Mouse (Mus musculus) midbrain, postnatal 0 days (tissue): ENCODE results near the gene Slc3a2. TPM values are rescaled to one million over a fixed set of nuclear protein-coding genes. Genes with fewer than 3 reads are reported as not detected.

Source experiments
- ATAC-seq: fragments of 200-750 bp; cut with Nextera tagmentation; 2 replicates; pipeline ENCODE4 v1.8.0; 2017; ENCODE audit warnings: moderate number of reproducible peaks, mild to moderate bottlenecking, moderate TSS enrichment, moderate library complexity; ENCODE audit not compliant: low FRiP score
- DNase-seq: peaks from one replicate; pipeline ENCODE4 v3.0.0-alpha.2; 2015; ENCODE audit warnings: low spot score
- H3K27ac ChIP-seq: fragments of 300-500 bp; sonication (generic); 2 replicates; pipeline ENCODE4 v1.5.1; 2014; ENCODE audit warnings: low read depth, mild to moderate bottlenecking, low read length, mixed read lengths
- H3K27me3 ChIP-seq: fragments of 300-500 bp; sonication (generic); 2 replicates; pipeline ENCODE4 v1.6.1; 2014; ENCODE audit warnings: low read length, control low read depth, mixed read lengths; ENCODE audit not compliant: insufficient read depth
- H3K36me3 ChIP-seq: fragments of 300-500 bp; sonication (generic); 2 replicates; pipeline ENCODE4 v1.6.1; 2014; ENCODE audit warnings: low read length, control low read depth, mixed read lengths; ENCODE audit not compliant: insufficient read depth
- H3K4me1 ChIP-seq: fragments of 300-500 bp; sonication (generic); 2 replicates; pipeline ENCODE4 v1.6.1; 2014; ENCODE audit warnings: mild to moderate bottlenecking, control low read depth, antibody characterized with exemption, low read length, mixed read lengths; ENCODE audit not compliant: insufficient read depth
- H3K4me2 ChIP-seq: fragments of 300-500 bp; sonication (generic); 2 replicates; pipeline ENCODE4 v1.6.1; 2014; ENCODE audit warnings: low read depth, mild to moderate bottlenecking, low read length, mixed read lengths; ENCODE audit not compliant: poor library complexity, severe bottlenecking
- H3K4me3 ChIP-seq: fragments of 300-500 bp; sonication (generic); 2 replicates; pipeline ENCODE4 v1.5.1; 2014; ENCODE audit warnings: low read depth, mild to moderate bottlenecking, low read length, moderate library complexity
- H3K9ac ChIP-seq: fragments of 300-500 bp; sonication (generic); replicated peaks from 2 replicates; pipeline ENCODE4 v1.6.1; 2014; ENCODE audit warnings: mild to moderate bottlenecking, low read length, moderate library complexity, mixed read lengths; ENCODE audit not compliant: poor library complexity, severe bottlenecking
- H3K9me3 ChIP-seq: fragments of 300-500 bp; sonication (generic); 2 replicates; pipeline ENCODE4 v1.6.1; 2016; ENCODE audit warnings: low read length, control low read depth
- CTCF ChIP-seq: IDR thresholded peaks from 2 replicates; pipeline ENCODE4 v1.5.1; 2016; ENCODE audit warnings: antibody characterized with exemption, mild to moderate bottlenecking
- WGBS: fragments of 180-500 bp; shearing (Covaris S2); extraction: QIAGEN DNeasy Blood & Tissue Kit; methylation state at CpG from one replicate; pipeline ENCODE4 v1.1.7; 2014; 5-methylcytosine and 5-hydroxymethylcytosine counted together
- polyA plus RNA-seq: library from polyadenylated mRNA; unstranded; fragments of >200 nt; fragmentation: Nextera tagmentation; extraction: Ambion mirVana; gene quantifications from 2 replicates; pipeline ENCODE4 v1.2.1, GENCODE M21; 2015
- total RNA-seq: library from RNA; depleted of rRNA; stranded (reverse); fragments of >200 nt; gene quantifications from 2 replicates; pipeline ENCODE4 v1.2.3, GENCODE M21; 2014

Gene Slc3a2
- total and polyA plus RNA-seq, 2 experiments from 2014 or later, result 133 to 212 TPM

DNA sequence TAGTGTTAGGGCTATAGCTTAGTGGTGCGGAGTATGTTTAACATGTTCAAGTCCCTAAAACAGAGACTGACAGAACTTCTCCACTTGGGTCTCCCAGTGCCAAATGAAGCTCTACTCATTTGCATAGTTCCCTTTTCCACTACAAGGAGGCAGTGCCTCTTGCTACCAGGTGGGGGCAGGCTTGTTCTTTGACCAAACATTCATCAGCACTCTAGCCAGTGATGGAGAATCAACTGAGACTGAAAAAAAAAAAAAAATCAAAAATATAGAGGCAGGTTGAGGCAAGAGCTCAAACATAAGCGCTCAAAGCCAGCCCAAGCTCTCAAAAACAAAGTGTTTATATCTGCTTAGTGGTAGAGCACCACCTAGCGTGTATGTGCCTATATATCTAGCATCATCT is 4.8 kb downstream of the Slc3a2 start:
- Histone ChIP-seq H3K27ac (no peak overlapping the region), H3K9me3 (no peaks in the 10 kb centered on the region), H3K9ac (no peak overlapping the region), H3K36me3 (no peaks in the 10 kb centered on the region), H3K4me3 (no peak overlapping the region), H3K27me3 (no peaks in the 10 kb centered on the region), H3K4me2 (no peak overlapping the region), H3K4me1 (no peaks in the 10 kb centered on the region; the same call in 1 of the 2 replicates)
- no peak for ATAC-seq
- 70% methylated on average over 3 of the region's 3 CpGs for WGBS
- DNase-seq, result peak; percentile 69
- peak; percentile 81 for TF ChIP-seq CTCF

DNA sequence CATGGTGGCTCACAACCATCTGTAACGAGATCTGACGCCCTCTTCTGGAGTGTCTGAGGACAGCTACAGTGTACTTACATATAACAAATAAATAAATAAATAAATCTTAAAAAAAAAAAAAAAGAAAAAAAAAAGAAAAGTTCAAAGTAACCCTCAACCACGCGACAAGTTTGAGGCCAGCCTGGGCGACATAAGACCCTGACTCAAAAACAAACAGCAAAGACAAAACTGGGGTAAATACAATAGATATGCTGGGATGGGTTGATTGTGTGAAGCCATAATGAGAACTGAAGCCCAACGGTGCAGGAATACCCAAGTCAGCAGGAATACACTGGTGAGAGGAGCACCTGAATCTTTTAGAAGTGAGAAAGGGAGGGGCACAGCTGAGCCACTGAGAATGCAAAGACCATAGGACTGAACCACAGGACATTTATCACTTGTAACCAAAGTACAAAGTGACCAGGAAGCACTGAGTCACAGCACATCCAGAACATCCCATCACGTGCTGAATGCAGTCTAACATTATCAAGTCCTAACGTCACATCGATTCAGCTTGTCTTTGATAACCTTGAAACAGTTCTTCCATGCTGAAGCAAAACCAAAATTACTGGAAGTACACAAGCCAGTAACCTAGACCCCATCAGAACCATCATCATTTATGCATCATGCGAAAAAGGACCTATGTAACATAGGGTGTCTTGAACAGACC is 6.2 kb downstream of the Slc3a2 start:
- H3K27ac ChIP-seq, result no peak overlapping the region
- TF ChIP-seq CTCF, result no peak
- no peaks in the 10 kb centered on the region for H3K27me3 ChIP-seq
- WGBS, result 74% methylated on average over 8 of the region's 10 CpGs
- H3K4me2 ChIP-seq, result no peak overlapping the region
- peaks cover 4% of the 10 kb centered on the region for H3K4me1 ChIP-seq
- H3K9ac ChIP-seq, result no peak overlapping the region
- no peak for DNase-seq
- H3K4me3 ChIP-seq, result no peak overlapping the region
- no peak for ATAC-seq
- H3K36me3 ChIP-seq, result no peaks in the 10 kb centered on the region
- H3K9me3 ChIP-seq, result no peaks in the 10 kb centered on the region

DNA sequence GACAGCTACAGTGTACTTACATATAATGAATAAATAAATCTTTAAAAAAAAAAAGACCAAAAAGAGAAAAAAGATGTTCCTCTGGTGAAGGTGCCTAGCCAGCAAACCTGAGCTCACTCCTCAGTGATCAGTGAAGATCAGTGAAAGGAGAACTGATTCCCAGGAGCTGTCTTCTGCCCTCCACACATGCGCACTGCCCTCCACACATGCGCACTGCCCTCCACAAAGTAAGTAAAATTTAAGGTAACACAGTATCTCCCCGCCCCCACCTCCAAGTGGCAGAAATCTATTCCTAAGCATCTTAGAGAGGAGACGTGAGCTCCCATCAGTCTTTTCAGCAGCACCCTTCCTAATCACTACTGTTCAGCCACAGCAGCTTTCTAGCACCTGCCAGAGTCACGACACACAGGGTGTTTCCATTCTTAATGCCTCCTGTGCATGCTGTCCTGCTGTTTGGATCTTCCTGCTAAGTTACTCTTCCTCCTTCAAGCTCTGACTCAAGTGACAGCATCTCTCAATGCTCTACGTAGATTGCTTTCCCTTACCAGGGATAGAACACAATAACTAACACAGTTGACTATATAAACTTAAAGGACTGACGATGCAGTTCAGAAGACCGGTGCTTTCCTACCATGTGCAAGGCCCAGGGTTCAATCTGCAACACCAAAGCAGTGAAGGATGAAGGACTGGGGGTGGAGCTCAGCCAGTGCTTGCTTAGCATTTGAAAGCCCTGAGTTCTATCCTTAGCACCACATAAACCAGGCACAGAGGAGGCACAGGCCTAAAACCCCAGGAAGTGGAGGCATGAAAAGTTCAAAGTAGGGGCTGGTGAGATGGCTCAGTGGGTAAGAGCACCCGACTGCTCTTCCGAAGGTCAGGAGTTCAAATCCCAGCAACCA is 7.1 kb downstream of the Slc3a2 start:
- no peaks in the 10 kb centered on the region for H3K36me3 ChIP-seq
- WGBS, result 67% methylated on average over 10 of the region's 10 CpGs
- no peaks in the 10 kb centered on the region for H3K9me3 ChIP-seq
- peaks cover 7% of the 10 kb centered on the region; the same call in 1 of the 2 replicates for H3K4me1 ChIP-seq
- ATAC-seq (no peak), DNase-seq (no peak)
- no peaks in the 10 kb centered on the region for H3K27me3 ChIP-seq
- H3K27ac ChIP-seq, result no peak overlapping the region
- H3K4me2 ChIP-seq, result no peak overlapping the region
- H3K9ac ChIP-seq, result no peak overlapping the region
- TF ChIP-seq CTCF, result no peak
- H3K4me3 ChIP-seq, result no peak overlapping the region

DNA sequence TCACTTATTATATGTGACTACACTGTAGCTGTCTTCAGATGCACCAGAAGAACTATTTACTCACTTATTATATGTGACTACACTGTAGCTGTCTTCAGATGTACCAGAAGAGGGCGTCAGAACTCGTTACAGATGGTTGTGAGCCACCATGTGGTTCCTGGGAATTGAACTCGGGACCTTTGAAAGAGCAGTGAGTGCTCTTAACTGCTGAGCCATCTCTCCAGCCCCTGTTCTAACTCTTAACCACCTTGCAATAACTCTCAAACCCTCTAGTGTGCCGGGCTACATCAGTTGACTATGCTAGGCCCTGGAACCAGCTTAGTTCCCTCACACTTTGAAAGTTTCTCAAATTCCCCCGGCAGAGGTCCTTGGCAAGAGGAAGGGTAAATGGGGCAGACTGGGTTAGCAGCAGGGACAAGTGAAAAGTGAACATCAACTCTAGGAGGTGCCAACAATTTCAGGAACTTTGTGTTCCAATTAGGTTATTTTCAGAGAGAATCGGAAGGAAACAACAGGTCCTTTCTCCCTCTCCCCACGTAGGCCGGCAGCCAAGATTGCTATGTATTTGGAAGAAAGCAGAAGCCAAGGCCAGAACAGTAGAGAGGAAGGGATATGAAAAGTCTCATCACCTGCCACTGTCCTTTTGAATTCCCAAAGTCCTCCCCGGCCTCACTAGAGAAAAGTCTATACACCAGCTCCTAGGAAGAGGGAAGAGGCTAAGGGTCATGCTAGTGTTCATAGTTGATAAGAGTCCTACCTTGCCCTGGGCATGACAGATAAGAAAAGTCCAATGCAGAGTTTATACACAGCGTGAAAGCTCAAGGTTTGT is 8.3 kb downstream of the Slc3a2 start:
- no peak overlapping the region for H3K9ac ChIP-seq
- no peak overlapping the region for H3K4me3 ChIP-seq
- DNase-seq (no peak), ATAC-seq (no peak)
- no peaks in the 10 kb centered on the region for H3K27me3 ChIP-seq
- H3K4me1 ChIP-seq, result peaks cover 7% of the 10 kb centered on the region; the same call in 1 of the 2 replicates
- WGBS, result 71% methylated on average over 10 of the region's 10 CpGs
- peaks cover 7% of the 10 kb centered on the region; the same call in 1 of the 2 replicates for H3K36me3 ChIP-seq
- H3K27ac ChIP-seq, result no peak overlapping the region
- TF ChIP-seq CTCF, result peak; percentile 39
- H3K9me3 ChIP-seq, result no peaks in the 10 kb centered on the region
- H3K4me2 ChIP-seq, result no peak overlapping the region

DNA sequence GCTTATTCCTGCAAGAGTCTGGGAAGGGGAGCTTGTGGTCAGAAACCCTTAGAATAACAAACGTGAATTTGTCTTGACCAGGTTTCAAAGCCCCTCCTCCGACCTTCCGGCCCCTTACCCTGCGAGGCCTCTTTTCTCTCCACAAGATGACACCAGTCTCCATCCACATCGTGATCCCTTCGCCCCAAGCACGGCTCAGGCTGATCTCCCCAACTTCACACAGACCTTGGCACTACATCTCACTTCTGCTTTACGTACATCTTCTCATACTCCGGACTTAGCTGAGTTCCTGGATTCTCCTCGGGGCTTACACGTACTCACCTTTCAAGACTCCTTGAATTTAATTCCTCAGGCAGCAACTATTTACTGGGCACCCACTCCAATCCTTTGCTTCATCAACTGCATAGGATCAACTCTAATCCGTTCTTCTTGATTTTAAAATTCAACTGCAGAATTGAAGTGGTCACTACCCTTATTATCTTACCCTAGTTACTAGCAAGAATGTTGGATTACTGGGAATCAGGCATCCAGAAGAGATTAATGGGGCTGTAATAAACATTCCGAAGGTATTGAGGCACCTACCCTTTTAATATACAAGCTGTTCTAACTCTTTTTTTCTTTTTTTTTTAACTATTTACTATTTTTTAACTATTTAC is 9.0 kb downstream of the Slc3a2 start:
- peak overlapping the region; percentile 49 for H3K4me2 ChIP-seq
- TF ChIP-seq CTCF, result no peak
- ATAC-seq (peak; percentile 8), DNase-seq (no peak)
- 9% methylated on average over 13 of the region's 13 CpGs for WGBS
- peak overlapping the region; percentile 90 for H3K9ac ChIP-seq
- H3K4me3 ChIP-seq, result peak overlapping the region; percentile 54
- H3K36me3 ChIP-seq, result peaks cover 14% of the 10 kb centered on the region
- H3K27ac ChIP-seq, result peak overlapping the region; percentile 89
- peaks cover 7% of the 10 kb centered on the region; the same call in 1 of the 2 replicates for H3K4me1 ChIP-seq
- no peaks in the 10 kb centered on the region for H3K9me3 ChIP-seq
- no peaks in the 10 kb centered on the region for H3K27me3 ChIP-seq
